Mouse (Mus musculus) layer of hippocampus, adult 8-10 months (tissue): ENCODE results near the gene Ears2. TPM values are rescaled to one million over a fixed set of nuclear protein-coding genes. Genes with fewer than 3 reads are reported as not detected.

Source experiments
- DNase-seq, 2 experiments: peaks; one replicate each; pipeline ENCODE4 v3.0.0; 2022; ENCODE audit warnings: low spot score in 2 of 2
- total RNA-seq, 4 experiments: library from RNA; stranded (reverse); gene quantifications; 2 replicates each; pipeline ENCODE4 v1.2.4; 2022

Gene Ears2
- total RNA-seq, 4 experiments from 2014 or later: 7.3 to 10.7 (median 9.3) TPM

GRCm38 (mm10) chr7:122045181-122045634 lies 21.9 kb downstream of the Ears2 start:
- DNase-seq: peak in 1 of 2 experiments; percentile 9

DNA sequence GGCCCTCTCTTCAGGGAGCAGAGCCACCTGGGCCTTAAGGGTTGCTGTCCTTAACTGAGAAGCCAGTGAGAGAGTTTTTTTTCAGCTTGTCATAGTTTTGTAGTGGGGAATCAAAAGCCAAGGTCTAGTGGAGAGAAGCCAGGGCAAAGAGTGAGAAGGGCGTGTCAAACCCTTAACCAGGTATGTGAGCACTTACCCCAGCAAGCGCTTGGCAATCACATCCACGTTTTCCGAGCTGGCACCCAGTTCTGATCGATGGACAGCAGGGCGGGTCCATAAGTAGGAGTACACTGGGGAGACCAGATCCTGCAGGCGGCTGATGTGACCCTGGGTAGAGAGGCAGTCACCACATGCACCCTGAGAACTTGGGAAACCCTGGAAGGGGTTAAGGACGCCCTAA lies 23.0 kb downstream of the Ears2 start:
- DNase-seq: no peak

DNA sequence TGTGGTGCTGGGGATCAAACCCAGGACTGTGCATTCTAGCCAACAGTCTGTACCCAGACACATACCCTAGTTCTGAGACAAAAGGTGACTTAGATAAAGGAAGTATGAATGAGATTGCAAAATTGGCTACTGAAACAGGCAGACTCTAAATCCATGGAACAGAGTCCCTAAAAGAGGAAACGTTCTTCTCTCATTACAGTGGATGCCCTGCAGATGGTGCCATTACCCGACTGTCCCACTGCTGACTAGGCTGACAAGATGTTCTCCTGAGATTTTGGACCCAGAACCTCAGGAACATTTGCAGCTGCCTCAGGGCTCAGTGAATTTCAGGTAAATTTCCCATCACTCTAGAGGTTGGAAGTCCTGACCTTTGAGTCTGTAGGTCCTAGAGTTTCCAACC lies 32.7 kb downstream of the Ears2 start:
- DNase-seq: no peak

- DNase-seq: no peak
Measured at GRCm38 (mm10) chr7:122033371-122033770, 33.7 kb downstream of the Ears2 start.

DNA sequence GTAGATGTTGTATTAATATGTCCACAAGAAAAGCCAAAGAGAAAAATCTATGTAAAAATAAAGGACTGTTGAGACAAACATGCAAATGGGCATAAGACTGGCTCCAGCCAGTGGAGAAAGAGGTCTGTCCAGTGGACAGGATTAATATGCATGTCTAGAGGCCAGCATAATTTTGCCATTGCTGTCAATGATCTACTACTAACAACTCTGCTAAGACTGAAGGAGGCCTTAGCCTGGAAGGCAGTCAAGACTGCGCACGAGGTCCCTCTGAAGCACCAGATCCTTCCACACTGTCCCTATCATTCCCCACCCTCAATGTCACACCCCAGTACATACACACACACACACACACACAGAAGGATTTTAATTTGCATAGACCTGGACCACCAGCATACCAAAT lies 44.9 kb downstream of the Ears2 start:
- no peak for DNase-seq

DNA sequence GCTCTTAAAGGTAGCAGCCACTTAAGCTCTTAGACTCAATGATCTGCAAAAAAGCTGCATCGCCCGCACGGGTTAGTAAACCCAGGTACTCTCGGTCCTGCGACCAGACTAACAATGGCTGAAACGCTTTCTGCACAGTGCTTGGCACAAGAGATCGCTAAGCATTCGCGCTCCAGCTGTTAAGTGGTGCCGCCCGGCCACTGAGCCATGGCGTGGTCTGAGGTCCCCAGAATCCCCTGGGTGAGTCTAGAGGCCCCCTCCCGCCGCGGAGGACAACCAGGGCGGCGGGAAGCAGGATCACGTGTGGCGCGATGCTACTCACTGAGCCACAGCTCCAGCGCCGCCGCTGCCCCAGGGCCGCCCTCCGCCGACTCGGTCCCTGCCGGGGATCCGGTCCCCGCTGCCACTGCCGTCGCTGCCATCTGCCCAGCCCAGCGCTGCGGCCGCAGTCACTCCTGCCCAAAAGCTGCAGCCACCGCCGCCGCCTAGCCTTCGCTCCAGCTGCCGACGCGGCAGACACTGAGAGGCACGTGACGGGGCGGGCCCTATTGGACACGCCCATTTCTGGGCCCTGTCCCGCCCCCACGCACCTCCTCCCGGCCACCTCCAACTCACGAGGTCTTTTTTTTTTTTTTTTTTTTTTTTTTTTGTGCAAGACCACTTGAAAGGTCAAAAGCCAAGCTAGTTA lies 46.3 kb downstream of the Ears2 start, which contains the start of gene Gga2:
Gga2 (minus strand) TSS at position 556 of the 688 bp plus-strand sequence.
- peak; percentile 68 to 80 for DNase-seq

DNA sequence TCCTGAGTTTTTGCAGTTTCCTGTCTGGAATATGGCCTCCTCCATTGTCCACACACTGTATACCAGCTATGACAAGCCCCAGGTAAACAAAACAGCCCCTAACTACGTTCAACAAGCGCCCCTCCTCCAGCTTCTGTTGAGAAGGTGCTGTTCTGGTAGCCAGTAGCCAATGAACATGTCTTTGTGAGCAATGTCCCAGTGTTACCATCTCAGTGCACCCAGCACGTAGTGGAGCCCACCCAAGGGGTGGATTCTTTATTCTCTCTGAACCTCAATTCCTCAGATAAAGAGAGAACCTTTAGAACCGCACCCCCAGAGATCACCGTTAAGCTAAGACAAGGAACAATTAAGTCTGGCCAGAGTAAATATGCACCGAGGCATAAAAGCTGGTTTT lies 46.8 kb downstream of the Ears2 start:
- no peak for DNase-seq

DNA sequence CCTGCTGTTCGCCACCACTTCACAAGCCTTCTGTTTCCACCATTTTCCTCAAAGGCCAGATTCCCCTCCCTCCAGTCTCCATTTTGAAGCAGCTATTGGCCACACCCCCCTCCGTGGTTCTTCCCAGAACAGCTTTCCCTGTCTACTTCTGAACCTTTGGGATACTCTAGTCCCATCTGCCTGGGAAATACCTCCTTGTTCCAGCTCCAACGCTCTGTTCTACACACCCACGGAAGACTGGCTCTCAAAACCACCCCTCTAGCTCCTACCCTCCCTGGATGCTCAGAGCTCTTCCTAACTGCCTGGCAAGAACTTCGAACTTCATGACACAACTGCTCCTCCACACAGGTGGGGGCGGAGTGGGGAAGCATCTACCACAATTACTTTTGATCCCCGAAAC lies 48.1 kb downstream of the Ears2 start:
- peak; percentile 38 to 52 for DNase-seq

- no peak for DNase-seq
Measured at GRCm38 (mm10) chr7:122018247-122018646, 48.8 kb downstream of the Ears2 start.

GRCm38 (mm10) chr7:122015734-122016133 lies 51.3 kb downstream of the Ears2 start:
- no peak for DNase-seq

DNA sequence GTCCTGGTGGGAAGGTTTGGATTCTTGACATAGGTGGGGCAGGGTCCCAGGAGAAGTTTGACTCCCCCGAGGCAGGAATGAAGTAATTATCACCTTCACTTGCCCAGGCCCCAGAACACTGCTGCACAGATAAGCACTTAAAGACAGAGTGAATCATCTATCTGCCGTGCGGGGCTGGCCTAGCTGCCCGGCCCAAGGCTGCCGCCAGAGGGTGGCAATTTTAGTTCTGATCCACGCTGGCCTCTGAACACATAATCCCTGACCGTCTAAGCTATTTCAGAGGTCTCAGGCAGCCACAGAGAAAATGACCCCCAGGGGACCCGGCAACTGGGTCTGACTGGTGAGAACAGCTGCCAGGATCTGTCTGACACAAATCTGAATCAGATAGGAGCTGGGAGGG lies 52.0 kb downstream of the Ears2 start:
- DNase-seq: no peak

- no peak for DNase-seq
Measured at GRCm38 (mm10) chr7:122012949-122013348, 54.1 kb downstream of the Ears2 start.

DNA sequence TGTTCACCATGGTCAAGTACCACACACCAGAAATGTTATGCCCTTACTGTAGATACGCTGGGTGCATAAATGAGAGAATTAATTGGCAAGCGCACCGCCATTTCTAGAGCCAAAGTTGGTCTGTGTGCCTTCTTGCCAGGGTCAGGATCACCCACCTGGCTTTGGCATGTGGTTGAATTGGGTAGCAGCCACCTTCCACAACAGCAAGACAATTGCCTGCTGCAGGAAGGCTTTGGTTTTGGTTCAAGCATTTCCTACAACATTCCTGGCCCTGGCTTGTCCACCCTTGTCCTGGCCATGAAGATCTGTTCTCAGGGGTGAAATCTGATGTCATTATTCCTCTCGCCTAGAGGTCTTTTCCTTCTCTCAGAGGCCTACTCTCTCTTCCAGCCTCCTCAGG lies 54.7 kb downstream of the Ears2 start:
- DNase-seq: no peak

DNA sequence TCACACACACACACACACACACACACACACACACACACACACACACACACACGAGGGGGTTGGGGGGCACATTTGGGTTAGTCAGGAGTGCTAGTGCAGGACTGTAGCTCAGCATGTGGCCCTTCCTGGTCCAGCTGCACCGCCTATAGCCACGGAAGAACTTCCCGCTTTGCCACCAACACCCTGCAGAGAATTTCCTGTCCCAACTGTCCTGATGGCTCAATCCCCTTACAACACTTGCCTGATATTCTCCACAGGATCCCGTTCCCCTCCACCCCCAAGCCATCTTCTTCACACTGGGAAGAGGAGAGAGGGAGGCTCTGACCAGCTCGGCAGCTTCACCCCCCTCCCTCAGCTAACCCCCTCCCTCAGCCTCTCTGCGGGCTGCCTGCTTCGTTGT lies 66.7 kb downstream of the Ears2 start:
- no peak for DNase-seq

GRCm38 (mm10) chr7:121995961-121996360 lies 71.1 kb downstream of the Ears2 start:
- no peak for DNase-seq

Other genes with a start within 250 kb of the Ears2 start
- not detected for gene Scnn1b, start 202.2 kb downstream of the Ears2 start, total RNA-seq
- gene Cog7, start 85.6 kb downstream of the Ears2 start, total RNA-seq: 10 to 100 TPM; 41.5 to 47.1 (median 43.7) TPM
- gene Gga2, start 46.0 kb downstream of the Ears2 start, total RNA-seq: 10 to 100 TPM; 30.5 to 42.7 (median 33.3) TPM
- gene Ubfd1, start 88 bp downstream of the Ears2 start, total RNA-seq: 10 to 100 TPM; 44.5 to 60.1 (median 52.6) TPM
- gene Ndufab1, start 34.6 kb upstream of the Ears2 start, total RNA-seq: 100 to 1,000 TPM; 260 to 283 (median 273) TPM
- gene Palb2, start 65.7 kb upstream of the Ears2 start, total RNA-seq: 1 to 10 TPM; 1.7 to 2.5 (median 2.4) TPM
- 100 to 1,000 TPM in 3 of 4 experiments, 10 to 100 TPM in 1; 95.7 to 114 (median 101) TPM for gene Dctn5, start 65.8 kb upstream of the Ears2 start, total RNA-seq
- 1 to 10 TPM; 1.7 to 2.8 (median 2.5) TPM for gene Plk1, start 92.2 kb upstream of the Ears2 start, total RNA-seq
- under 1 TPM; 0.26 to 0.87 (median 0.73) TPM for gene Ern2, start 118.9 kb upstream of the Ears2 start, total RNA-seq
- gene Chp2, start 152.2 kb upstream of the Ears2 start, total RNA-seq: 1 to 10 TPM; 2.5 to 3.4 (median 2.9) TPM
- 100 to 1,000 TPM; 650 to 790 (median 729) TPM for gene Prkcb, start 221.5 kb upstream of the Ears2 start, total RNA-seq